Mouse (Mus musculus): Measurements from ENCODE around the gene Cdk19.

The Cdk19 gene

DNA sequence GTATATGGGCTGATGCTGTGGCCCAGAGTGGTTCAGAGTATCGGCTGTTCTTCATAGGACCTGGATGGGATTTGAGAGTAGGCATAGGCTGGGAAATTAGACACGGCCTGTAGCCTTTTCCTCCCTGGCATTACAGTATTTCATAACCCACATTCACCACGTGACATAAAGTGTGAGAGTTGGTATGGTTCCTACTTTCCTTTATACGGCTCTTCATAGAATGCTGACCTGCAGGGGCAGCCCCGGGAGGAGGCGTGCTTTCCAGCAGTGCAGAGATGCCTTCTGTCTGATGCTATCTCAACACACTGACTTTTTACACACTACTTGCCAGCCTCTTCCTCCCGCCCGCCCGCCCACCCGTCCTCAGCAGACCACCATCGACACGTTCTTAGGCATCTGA lies 96.0 kb downstream of the Cdk19 start:
- in situ Hi-C loops (cut with MboI, MseI) = no loop called here

DNA sequence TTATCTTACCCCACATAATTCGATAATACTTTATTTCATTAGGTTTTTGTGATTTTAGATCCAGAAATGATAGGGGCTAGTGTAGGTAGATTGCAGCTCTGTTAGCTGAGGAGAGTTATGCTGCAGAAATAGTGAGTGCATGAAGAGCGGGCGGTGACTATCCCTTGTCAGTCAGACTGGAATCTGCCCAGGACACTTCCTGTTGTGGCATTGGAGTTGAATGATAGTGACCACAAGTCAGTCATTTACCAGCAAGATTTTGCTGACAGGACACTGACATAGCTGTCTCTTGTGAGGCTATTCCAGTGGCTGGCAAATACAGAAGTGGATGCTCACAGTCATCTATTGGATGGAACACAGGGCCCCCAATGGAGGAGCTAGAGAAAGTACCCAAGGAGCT lies 97.8 kb downstream of the Cdk19 start:
- in situ Hi-C loops (cut with MboI, MseI) = no loop called here

DNA sequence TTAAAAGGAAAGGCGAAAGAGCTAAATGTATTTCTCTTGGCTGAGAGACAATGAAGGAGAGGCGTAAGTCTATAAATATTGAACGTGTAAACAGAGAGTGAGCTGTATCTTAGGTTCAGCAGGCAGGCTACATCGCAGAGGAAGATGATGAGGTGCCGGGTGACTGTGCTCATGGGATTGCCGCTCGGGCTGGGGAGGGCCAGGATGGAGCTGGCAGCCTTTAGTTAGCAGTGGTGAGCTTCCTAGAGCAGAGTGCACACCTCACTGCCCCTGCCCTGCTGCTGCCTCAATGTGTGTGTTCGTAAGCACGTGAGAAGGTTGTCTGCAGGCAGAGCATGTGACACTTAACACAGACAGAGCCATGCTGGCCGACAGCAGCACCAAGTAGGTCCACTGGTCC lies 101.4 kb downstream of the Cdk19 start:
- in situ Hi-C loops (cut with MboI, MseI) = no loop called here

DNA sequence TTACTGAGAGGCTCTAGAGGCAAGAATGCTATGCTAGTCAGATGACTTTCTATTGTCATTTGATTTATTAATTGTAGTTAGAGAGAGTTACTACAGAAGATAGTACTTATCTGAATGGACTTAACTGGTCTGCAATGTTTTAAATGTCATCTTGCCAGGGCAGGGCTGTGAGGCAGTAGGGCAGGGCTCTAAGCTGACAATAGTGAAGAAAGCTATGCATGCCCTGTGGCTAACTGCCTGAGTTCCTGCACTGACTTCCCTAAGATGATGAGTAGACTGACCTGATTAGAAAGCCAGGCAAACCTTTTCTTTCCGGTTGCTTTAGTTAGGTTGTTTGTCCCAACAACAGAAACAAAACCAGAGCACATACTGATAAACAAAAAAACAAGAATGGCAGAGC lies 102.7 kb downstream of the Cdk19 start:
- in situ Hi-C loops (cut with MboI, MseI) = no loop called here

DNA sequence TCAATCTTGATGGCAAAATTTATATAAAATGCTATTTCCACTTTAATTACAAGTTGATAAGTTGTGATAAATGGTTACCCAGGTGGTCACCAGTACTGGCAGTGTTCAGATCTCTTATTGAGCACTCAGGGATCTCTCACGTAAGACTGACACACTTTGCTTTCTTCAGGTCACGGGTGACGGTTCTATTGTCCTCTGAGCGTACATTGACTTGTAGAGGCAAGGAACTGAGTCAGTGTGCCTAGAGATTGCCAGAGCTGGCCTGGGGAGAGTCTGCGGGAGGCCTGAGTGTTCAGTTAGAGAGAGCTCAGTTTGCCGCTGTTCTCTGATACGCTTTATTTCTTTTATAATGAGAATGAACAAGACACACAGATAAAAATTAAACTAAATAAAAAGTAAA lies 104.0 kb downstream of the Cdk19 start:
- in situ Hi-C loops (cut with MboI, MseI) = no loop called here

DNA sequence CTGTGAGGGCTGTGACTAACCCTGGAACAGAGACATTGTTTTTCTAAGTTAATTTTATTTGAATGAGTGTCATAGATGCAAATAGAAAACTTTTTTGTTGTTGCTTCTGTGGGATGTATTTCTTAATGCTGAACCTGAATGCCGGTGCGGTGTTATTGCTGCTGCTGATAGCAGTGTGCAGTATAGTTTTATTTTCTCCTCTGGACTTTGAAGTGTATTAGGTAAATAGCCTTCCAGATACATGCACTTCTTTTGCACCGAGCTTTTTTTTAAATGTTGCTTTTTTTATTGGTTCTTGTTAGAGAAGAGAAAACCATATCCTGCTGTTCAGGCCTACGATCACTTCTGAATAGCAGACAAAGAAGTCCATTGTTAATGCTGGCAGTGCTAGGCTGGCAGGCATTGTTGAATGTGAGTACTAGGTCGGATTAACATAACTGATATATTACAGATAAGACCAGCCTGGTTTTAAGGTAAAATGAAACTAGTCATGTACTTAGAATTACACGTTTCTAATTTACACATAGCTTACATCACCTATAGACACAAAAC lies 104.5 kb downstream of the Cdk19 start:
- in situ Hi-C loops (cut with MboI, MseI) = no loop called here

DNA sequence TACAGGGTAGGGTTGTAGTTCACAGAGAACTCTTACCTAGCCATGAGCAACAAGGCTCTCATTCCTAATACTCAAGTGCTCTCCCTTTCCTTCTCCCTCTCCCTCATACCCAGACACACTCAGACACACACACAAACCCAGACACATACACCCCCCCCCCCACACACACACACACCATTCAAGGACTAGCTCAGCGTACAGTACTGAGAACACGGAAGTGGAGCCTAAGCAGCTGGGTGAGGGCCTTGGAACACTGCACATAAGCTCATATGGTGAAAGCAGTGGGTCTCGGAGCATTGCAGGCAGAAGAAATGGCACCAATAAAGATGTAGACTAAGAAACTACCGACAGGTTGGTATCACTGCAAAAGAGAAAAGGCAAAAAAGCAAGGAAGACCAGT lies 105.2 kb downstream of the Cdk19 start:
- in situ Hi-C loops (cut with MboI, MseI) = no loop called here

DNA sequence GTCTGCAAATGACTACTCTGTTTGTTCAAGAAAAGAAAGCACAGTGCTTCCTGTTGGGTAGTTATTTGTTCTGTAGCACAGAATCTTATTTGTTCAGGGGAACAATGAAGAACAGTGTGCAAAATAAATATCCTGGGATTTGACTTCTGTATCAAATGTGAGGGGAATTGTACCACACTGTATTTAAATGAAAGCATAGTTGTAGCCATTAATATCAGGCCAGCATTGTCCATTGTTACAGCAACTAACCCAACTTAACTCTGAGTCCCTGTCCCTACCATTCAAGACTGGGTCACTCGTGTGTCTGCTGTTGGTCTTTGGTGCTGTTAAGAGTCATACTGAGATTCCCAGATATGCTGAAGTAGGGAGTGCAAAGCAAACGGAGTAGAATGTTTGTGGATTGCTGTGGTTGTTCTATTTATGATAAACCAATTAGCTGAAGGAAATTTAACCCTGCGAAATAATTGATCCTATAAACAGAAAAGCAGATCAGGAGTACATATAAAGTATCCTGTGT lies 106.8 kb downstream of the Cdk19 start:
- in situ Hi-C loops (cut with MboI, MseI) = no loop called here

DNA sequence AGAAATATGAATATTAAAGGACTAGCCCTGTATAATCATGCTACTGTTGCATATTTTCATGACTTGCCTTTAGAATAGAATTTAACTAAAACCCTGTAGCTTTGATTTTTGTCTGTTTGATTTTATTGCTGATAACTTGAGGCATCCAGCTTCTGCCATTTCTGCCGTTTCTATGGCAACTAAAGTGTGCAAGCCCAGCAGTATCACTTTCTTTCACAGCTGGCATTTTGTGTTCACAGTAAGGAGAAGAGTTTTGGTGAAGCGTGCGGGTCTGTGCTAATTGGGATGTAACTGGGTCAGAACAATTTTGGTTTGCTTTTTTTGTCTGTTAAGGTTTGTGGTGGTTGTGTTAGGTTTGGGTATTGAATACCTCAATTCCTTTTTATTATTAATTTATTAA lies 107.3 kb downstream of the Cdk19 start:
- in situ Hi-C loops (cut with MboI, MseI) = no loop called here

DNA sequence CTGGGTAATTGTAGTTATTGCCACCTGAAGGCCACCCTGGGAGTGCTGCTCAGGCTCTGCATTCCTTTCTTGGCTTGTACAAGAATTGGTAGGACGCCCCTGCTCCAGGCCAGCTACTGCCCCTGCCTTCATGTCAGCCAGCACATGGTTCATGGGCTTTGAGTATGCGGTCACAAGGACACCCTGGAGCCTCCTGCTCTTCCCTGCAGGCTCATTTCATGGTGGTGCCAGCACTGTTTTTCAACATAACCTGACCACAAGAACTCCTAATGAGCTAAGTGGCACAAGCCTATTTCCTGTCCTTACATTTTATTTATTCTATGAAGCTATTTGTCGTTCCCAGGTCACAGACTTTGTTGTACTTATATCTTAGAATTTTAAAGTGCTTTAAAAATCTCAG lies 107.9 kb downstream of the Cdk19 start:
- in situ Hi-C loops (cut with MboI, MseI) = no loop called here

DNA sequence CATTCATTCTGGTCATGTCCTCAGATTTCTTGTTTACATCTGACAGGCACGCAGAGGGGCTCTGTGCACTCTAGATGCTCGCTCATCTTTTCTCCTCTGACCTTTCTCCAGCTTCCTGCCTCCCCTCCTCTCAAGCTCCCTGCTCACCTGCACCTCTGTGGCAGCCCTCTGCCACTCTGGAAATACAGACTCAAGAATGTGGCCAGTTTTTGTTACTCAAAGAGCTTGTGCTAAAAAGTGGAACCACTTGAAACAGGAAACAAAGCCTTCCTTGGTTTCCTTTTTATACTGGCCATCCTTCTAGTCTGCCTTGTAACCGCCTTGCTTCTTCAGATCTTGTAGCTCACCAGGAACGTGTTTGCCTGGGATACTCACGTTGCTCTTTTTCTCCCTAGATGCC lies 108.6 kb downstream of the Cdk19 start:
- in situ Hi-C loops (cut with MboI, MseI) = no loop called here

DNA sequence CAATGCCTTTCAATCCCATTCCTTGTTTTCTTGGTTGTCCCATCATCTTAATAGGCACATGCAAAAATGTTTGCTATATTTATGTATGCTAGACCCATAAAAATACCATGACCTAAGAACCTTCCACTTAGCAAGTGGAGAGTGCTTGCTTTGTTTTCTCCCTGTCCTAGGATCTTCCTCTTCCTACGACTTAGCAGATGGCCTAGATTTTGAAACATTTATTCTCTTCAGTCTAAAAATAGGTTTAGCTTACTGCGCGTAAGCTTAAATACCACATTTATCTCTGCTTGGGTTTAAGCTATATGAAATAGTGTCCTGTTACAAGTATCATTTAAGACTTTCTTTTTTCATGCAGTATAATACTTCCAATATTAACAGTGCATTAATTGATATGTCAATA lies 109.1 kb downstream of the Cdk19 start:
- in situ Hi-C loops (cut with MboI, MseI) = no loop called here

DNA sequence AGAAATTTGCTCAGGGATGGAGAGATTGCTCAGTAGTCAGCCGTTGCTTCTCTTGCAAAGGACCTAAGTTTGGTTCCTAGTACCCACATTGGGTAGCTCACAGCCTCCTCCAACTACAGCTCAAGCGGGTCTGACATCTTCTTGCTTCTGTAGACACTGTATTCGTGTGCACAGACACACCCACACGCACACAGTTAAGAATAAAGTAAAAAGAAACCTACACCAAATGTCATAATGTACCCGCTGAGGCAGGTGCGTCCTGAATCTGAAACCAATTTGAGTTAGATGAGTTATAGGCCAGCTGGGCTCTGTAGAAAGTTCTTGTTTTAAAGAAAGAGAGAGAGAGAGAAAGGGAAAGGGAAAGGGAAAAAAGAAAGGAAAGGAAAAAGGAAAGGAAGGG lies 110.2 kb downstream of the Cdk19 start:
- in situ Hi-C loops (cut with MboI, MseI) = no loop called here

DNA sequence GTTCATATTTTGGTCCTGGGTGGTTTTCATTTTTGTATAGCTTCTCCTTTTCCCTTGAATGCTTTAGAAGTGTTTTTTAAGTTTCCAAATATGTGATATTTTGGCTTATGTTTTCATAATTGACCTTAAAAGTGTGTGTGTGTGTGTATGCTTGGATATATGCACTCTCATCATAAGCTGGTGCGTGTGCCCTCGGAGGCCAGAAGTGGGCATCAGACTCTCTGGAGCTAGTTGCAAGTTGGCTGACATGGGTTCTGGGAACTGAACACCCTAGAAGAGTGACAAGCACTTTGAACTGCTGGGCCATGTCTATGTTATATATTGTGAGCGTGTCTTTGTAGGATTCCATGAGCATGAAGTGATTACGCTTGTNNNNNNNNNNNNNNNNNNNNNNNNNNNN lies 110.8 kb downstream of the Cdk19 start:
- in situ Hi-C loops (cut with MboI, MseI) = loop anchor here (10.0 kb wide), 1 partner anchor 75 kb away; no protein-coding TSS in a partner anchor

DNA sequence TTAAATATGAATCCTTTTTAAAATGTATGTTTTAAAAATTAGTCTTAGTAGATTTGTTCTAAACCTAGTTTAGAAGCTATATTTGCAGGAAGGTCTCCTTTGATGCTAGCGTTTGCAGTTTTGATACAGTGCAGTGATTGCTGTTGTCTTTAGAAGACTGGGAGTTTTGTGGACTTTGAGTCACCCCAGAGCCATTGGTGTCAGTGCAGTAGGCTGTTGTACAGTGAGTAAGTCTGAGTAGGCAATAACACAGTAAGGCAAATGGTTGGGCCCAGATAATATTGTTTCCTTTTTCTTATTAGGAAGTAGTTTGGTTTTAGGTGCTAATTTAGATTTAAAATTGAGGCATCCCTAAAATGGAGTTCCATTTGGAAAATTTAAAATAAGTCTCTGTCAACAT lies 117.8 kb downstream of the Cdk19 start:
- in situ Hi-C loops (cut with MboI, MseI) = loop anchor here (10.0 kb wide), 1 partner anchor 68 kb away; no protein-coding TSS in a partner anchor

DNA sequence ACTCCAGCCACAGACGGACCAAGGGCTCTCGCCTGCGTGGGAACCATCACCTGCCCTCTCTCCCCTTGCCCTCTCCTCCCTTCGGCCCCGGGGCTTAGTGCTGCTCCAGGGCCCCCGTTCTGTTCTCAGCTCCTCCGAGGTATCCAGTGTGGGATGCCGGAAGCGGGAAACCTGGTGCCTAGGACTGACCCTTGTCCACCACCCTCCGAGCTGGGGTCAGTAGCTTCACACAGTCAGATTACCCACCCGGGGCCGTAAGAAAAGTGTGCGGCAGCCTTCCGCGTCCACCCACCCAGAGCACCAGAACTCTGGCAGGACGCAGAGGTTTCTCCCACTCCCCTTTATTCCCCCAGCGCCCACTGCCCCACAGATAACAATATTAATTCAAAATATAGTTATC lies 119.8 kb downstream of the Cdk19 start:
- in situ Hi-C loops (cut with MboI, MseI) = loop anchor here (10.0 kb wide), 1 partner anchor 66 kb away; no protein-coding TSS in a partner anchor

DNA sequence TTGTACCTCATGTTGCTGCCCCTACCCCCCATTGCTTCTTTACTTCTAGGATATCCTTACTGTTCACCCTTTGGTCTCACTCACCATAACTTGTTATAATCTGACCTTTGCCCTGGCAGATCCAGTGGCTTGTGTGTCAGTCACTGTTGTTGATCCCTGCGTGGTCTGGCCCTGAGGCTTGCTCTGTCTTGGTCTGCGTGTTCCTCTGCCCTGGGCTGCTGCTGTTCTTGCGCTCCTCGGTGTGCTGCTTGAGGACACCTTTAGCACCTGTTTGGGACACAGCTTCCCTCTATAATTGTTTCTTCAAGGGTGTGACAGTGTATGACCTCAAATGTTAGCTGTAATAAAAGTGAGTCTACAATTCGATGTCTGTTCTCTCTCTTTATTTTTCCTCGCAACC lies 122.0 kb downstream of the Cdk19 start:
- in situ Hi-C loops (cut with MboI, MseI) = no loop called here

DNA sequence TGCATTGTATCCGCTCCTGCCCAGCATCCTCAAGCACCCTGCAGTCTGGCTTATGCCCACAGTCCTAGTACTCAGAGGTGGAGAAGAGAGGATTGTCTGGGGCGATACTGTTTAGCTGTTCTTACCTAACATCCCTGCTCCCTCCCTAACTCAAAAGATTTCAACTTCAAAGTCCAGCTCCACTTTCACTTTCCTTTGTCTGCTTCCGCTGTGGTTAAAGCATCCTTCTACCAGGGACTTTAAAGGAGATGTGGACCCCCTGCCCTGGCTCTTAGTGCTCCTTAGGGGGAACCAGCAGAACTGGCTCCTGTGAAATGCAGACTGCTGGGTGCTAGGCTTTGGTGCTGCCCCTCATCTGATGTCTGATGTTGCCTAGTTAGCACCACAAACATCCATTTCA lies 122.9 kb downstream of the Cdk19 start:
- in situ Hi-C loops (cut with MboI, MseI) = no loop called here

DNA sequence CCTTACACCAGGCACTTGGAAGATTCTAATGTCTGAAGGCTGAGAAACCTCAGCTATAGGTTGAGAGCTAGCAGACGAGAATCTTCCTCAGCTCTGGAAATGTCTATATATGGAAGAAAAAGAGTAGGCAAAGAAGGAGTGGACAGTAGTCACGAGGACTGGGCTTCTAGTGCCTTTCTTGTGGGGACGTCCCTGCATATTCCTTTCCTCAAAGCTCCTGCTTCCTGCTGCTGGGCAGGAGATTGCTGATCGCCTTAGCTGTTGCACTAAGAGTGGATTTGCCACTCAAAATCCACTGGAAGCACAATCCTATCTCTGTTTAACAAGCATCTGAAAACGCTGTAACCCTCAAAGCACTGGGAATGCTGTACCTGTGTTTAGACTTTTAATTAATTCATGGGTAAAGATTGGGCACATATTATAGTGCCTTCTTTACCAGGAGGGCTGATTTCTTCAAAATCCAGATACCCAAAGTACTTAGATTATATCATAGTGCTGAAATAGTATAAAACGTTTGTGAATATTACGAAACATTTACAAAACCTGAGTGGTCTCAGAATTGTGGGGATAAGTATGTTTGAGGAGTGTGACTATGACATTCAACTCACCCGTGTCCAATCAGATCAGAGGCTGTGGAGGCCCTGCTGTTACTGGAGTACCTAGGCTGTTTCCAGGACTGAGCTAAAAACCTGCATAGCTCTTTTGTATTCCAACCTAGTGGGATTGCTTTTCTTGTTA lies 128.0 kb downstream of the Cdk19 start:
- in situ Hi-C loops (cut with MboI, MseI) = no loop called here

DNA sequence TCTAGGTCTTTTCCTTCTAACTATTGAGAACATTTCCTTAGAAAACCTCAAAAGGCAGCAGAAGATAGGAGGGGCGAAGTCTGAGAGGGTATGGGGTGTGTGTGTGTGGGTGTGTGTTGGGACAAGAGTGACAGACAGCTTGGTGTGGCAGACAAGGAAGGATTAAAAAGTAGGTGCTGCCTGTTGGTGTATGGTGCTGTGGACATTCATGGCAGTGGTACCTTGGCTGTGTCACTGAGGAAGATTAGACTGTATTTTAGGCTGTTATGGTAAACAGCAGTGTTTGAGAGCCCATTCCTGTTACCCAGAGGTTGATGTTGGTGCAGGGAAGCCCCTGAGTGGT lies 128.5 kb downstream of the Cdk19 start:
- in situ Hi-C loops (cut with MboI, MseI) = no loop called here

DNA sequence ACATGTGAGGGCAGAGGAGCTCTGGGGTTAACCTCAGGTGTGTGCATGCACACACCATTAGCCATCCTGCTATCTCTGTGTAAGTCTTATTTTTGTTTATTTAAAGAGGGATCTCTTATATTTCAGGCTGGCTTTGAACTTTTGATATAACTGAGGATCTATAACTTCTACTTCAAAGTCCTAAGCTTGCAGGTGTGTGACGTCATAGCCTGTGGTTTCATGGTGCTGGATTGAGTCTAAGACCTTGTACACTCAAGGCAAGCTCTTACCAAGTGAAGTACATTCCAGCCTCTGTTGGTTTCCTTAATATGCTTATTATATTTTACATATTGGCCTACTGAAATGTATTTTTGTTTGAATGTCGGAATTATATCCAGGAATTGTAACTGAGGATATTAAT lies 129.8 kb downstream of the Cdk19 start:
- in situ Hi-C loops (cut with MboI, MseI) = no loop called here

DNA sequence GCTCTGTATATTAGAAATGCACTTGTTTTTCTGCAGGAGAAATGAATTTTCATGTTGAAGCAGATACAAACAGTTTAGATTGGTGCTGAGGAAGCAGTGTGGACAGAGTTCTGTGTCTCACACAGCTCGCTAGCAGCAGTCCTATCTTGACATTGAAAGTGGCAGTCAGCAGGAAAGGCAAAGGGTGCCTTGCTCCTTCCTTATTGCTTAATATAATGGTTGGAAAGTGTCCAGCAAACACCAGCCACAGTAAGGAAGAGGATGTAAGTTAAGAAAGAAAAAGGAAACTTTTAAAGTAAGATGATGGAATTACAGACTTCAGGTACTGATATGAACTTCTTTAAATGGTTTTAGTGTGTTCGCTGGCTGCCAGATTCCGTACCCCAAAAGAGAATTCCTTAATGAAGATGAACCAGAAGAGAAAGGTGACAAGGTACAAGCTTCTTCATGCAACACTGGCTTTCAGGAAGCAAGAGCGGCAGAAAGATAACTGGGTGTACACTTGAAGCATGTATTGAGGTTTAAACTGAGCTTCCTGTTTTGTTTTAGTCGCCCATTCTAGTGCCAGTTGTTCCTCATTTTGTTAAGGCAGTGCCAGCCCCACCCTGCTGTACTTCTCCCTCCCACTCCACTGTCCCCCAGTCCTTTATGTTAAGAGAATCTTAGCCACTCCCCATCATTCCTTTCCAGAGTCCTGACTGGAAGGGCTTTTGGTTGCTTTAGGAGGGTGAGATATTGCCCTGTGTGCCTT lies 137.3 kb downstream of the Cdk19 start:
- in situ Hi-C loops (cut with MboI, MseI) = no loop called here
